ENCODE assay signal across 13 mouse cellular contexts in genomic region chr2:93772765-93773085, GRCm38 (mm10). TPM values are rescaled to one million over a fixed set of nuclear protein-coding genes. Genes with fewer than 3 reads are reported as not detected.
DNase-seq lines count a peak whose midpoint lies in the region; ATAC-seq lines count a peak whose summit lies in the region.
"Had no signal": no experiment of that assay in that cellular context is flagged by ENCODE, and none has a peak within 500 bp of the region (broad histone marks: within the 10 kb centered on the region; RNA-seq: fewer than 3 reads in every experiment).

No protein-coding gene starts in this region.

- H3K27me3 ChIP-seq in forebrain, embryonic 10.5 days (ENCODE audit: poor library complexity, severe bottlenecking) = no peaks in the 10 kb centered on the region
- H3K27me3 ChIP-seq in forebrain, embryonic 11.5 days (ENCODE audit: control insufficient read depth, insufficient read depth, low read length) = no peaks in the 10 kb centered on the region
- H3K27me3 ChIP-seq in kidney, embryonic 14.5 days (ENCODE audit: control insufficient read depth, insufficient read depth, low read length) = peaks cover 8% of the 10 kb centered on the region; the same call in 1 of the 2 replicates
- peaks cover 61% of the 10 kb centered on the region for H3K27me3 ChIP-seq in limb, embryonic 10.5 days (ENCODE audit: low read depth, poor library complexity, severe bottlenecking)
- H3K27me3 ChIP-seq: embryonic facial prominence, embryonic 15.5 days; midbrain, embryonic 15.5 days had no signal

- no peak overlapping the region for H3K4me3 ChIP-seq in forebrain, embryonic 10.5 days
- H3K4me3 ChIP-seq in forebrain, embryonic 11.5 days (ENCODE audit: low read depth, low read length) = no peak overlapping the region
- H3K4me3 ChIP-seq in kidney, embryonic 14.5 days (ENCODE audit: low read length) = no peak overlapping the region
- no peak overlapping the region for H3K4me3 ChIP-seq in brown adipose tissue, adult 24 weeks (ENCODE audit: insufficient read depth, low read depth, low read length)
- no peak overlapping the region for H3K4me3 ChIP-seq in limb, embryonic 10.5 days
- H3K4me3 ChIP-seq: embryonic facial prominence, embryonic 15.5 days; midbrain, embryonic 15.5 days had no signal

- intact Hi-C loops in left cerebral cortex, postnatal 14 days (cut with DNase I) = no loop called here

- no peak for ATAC-seq in forebrain, embryonic 11.5 days (replicated peaks; ENCODE audit: low FRiP score)
- ATAC-seq in kidney, embryonic 14.5 days (ENCODE audit: low FRiP score, low TSS enrichment) = no peak
- ATAC-seq in erythroid progenitor cell, adult 5-6 weeks (replicated peaks; ENCODE audit: low FRiP score, poor library complexity, severe bottlenecking) = no peak

- DNase-seq in forebrain, embryonic 10.5 days (ENCODE audit: extremely low spot score, low spot score) = no peak
- DNase-seq in forebrain, embryonic 11.5 days (ENCODE audit: low spot score) = no peak
- no peak for DNase-seq in kidney, postnatal 14 days
- DNase-seq in limb, embryonic 10.5 days (ENCODE audit: low spot score) = no peak
- DNase-seq in left cerebral cortex, postnatal 14 days (ENCODE audit: low spot score in 2 of 2) = no peak
- DNase-seq: cerebellum, adult 8-10 months; heart, postnatal 14 days had no signal

- no peak overlapping the region for H3K4me2 ChIP-seq in forebrain, embryonic 11.5 days (ENCODE audit: low read depth, low read length, severe bottlenecking)
- no peak overlapping the region for H3K4me2 ChIP-seq in kidney, embryonic 14.5 days (replicated peaks; ENCODE audit: low read depth, low read length)
- H3K4me2 ChIP-seq: embryonic facial prominence, embryonic 15.5 days; liver, embryonic 11.5 days; midbrain, embryonic 15.5 days had no signal

- peaks cover 8% of the 10 kb centered on the region for H3K36me3 ChIP-seq in forebrain, embryonic 10.5 days (replicated peaks)
- H3K36me3 ChIP-seq in forebrain, embryonic 11.5 days (ENCODE audit: control insufficient read depth, insufficient read depth, low read length) = no peaks in the 10 kb centered on the region
- H3K36me3 ChIP-seq in kidney, embryonic 14.5 days (ENCODE audit: control insufficient read depth, insufficient read depth, low read length) = no peaks in the 10 kb centered on the region
- peaks cover 9% of the 10 kb centered on the region for H3K36me3 ChIP-seq in limb, embryonic 10.5 days

- H3K9me3 ChIP-seq in forebrain, embryonic 10.5 days = no peaks in the 10 kb centered on the region
- H3K9me3 ChIP-seq in forebrain, embryonic 11.5 days (ENCODE audit: control insufficient read depth, low read length) = no peaks in the 10 kb centered on the region
- H3K9me3 ChIP-seq in kidney, embryonic 14.5 days (ENCODE audit: control insufficient read depth, low read length) = no peaks in the 10 kb centered on the region
- no peaks in the 10 kb centered on the region for H3K9me3 ChIP-seq in limb, embryonic 10.5 days (replicated peaks)
- H3K9me3 ChIP-seq: embryonic facial prominence, embryonic 15.5 days; midbrain, embryonic 15.5 days had no signal

- peaks cover 56% of the 10 kb centered on the region for H3K4me1 ChIP-seq in forebrain, embryonic 10.5 days
- 0 out of 2 replicates have a peak, but pooled peaks cover 4% of the 10 kb centered on the region for H3K4me1 ChIP-seq in forebrain, embryonic 11.5 days (replicated peaks; ENCODE audit: control insufficient read depth, insufficient read depth, low read length)
- H3K4me1 ChIP-seq in kidney, embryonic 14.5 days (ENCODE audit: control insufficient read depth, insufficient read depth, low read length) = peaks cover 15% of the 10 kb centered on the region
- H3K4me1 ChIP-seq in brown adipose tissue, adult 24 weeks (ENCODE audit: control insufficient read depth, insufficient read depth, insufficient read length, low read length) = peaks cover 35% of the 10 kb centered on the region
- H3K4me1 ChIP-seq in limb, embryonic 10.5 days = peaks cover 67% of the 10 kb centered on the region

- H3K9ac ChIP-seq in forebrain, embryonic 11.5 days (ENCODE audit: low read length) = no peak overlapping the region
- no peak overlapping the region for H3K9ac ChIP-seq in kidney, embryonic 14.5 days (ENCODE audit: low read depth, low read length)
- H3K9ac ChIP-seq: embryonic facial prominence, embryonic 15.5 days; midbrain, embryonic 15.5 days had no signal

- 51% methylated on average over 4 of the region's 4 CpGs for WGBS in forebrain, embryonic 10.5 days
- 54% methylated on average over 4 of the region's 4 CpGs for WGBS in forebrain, embryonic 11.5 days
- whole genome bisulfite sequencing in kidney, embryonic 14.5 days = 44% methylated on average over 4 of the region's 4 CpGs
- WGBS in limb, embryonic 10.5 days = 32% methylated on average over 4 of the region's 4 CpGs

- peak overlapping the region; percentile 51; the same call in 1 of the 2 replicates for H3K27ac ChIP-seq in forebrain, embryonic 10.5 days
- H3K27ac ChIP-seq in forebrain, embryonic 11.5 days (ENCODE audit: low read depth, low read length) = no peak overlapping the region
- H3K27ac ChIP-seq in kidney, embryonic 14.5 days (ENCODE audit: low read depth, low read length) = peak overlapping the region; percentile 42; the same call in 1 of the 2 replicates
- H3K27ac ChIP-seq in brown adipose tissue, adult 24 weeks (replicated peaks; ENCODE audit: low read depth, low read length) = peak overlapping the region; percentile 48
- peak overlapping the region; percentile 78 for H3K27ac ChIP-seq in limb, embryonic 10.5 days
- H3K27ac ChIP-seq: embryonic facial prominence, embryonic 15.5 days; midbrain, embryonic 15.5 days had no signal

RNA-seq across cellular contexts. Expression of gene Ext2, which starts 49.6 kb away (rescaled TPM):
- 64.6 and 69.8 TPM in 2 replicates for polyA plus RNA-seq in forebrain, embryonic 10.5 days (2016; fragmentation: Nextera tagmentation; extraction: Ambion mirVana)
- polyA plus RNA-seq in forebrain, embryonic 11.5 days (2014; fragmentation: Nextera tagmentation; extraction: Ambion mirVana) = 78.3 and 78.6 TPM in 2 replicates
- polyA plus RNA-seq in kidney, embryonic 14.5 days (2014; fragmentation: Nextera tagmentation; extraction: Ambion mirVana) = 67.9 and 111 TPM in 2 replicates
- polyA plus RNA-seq in brown adipose tissue, adult 24 weeks (2012; ENCODE audit: insufficient read depth, insufficient read length, missing spikeins) = 18.2 and 22.2 TPM in 2 replicates
- 70.0 and 79.1 TPM in 2 replicates for polyA plus RNA-seq in limb, embryonic 10.5 days (2016; fragmentation: Nextera tagmentation; extraction: Ambion mirVana)
- total RNA-seq in erythroid progenitor cell, adult 5-6 weeks (2015; ENCODE audit: low replicate concordance) = 10.1 and 16.6 TPM in 2 replicates
- 5.4 and 7.0 TPM in 2 replicates for total RNA-seq in erythroid progenitor cell, adult 5-6 weeks (2017; ENCODE audit: low replicate concordance)
- total RNA-seq in left cerebral cortex, postnatal 14 days (2021) = 10 to 100 TPM; 53.6 to 55.7 TPM
